Mouse (Mus musculus): ENCODE measurements around the gene Cramp1l.
"Not testable (repeated sequence)": the region's sequence is repeated elsewhere in the genome, so short reads cannot be mapped to it uniquely, and the experiment has no call there.

Gene Cramp1l

GRCm38 (mm10) chr17:24960135-24960851, 55.3 kb downstream of the Cramp1l start, which contains the start of gene Jpt2:
Gene Jpt2, minus strand, starts transcription at chr17:24960689.
- DNase-seq (ENCODE audit: low read depth, low spot score) = peak; percentile 98

- DNase-seq (ENCODE audit: low read depth, low spot score) = no peak
Observed at GRCm38 (mm10) chr17:24959371-24959770, 56.2 kb downstream of the Cramp1l start.

GRCm38 (mm10) chr17:24953291-24953690, 62.3 kb downstream of the Cramp1l start:
- no peak for DNase-seq (ENCODE audit: low read depth, low spot score)

- DNase-seq (ENCODE audit: low read depth, low spot score) = no peak
Observed at GRCm38 (mm10) chr17:24950671-24951070, 64.9 kb downstream of the Cramp1l start.

GRCm38 (mm10) chr17:24948204-24948603, 67.4 kb downstream of the Cramp1l start:
- no peak for DNase-seq (ENCODE audit: low read depth, low spot score)

GRCm38 (mm10) chr17:24943589-24943988, 72.0 kb downstream of the Cramp1l start:
- not testable (repeated sequence) for DNase-seq (ENCODE audit: low read depth, low spot score)

GRCm38 (mm10) chr17:24943036-24943435, 72.6 kb downstream of the Cramp1l start:
- no peak for DNase-seq (ENCODE audit: low read depth, low spot score)

GRCm38 (mm10) chr17:24942453-24942852, 73.1 kb downstream of the Cramp1l start:
- DNase-seq (ENCODE audit: low read depth, low spot score) = not testable (repeated sequence)

GRCm38 (mm10) chr17:24937266-24937665, 78.3 kb downstream of the Cramp1l start:
- no peak for DNase-seq (ENCODE audit: low read depth, low spot score)

- DNase-seq (ENCODE audit: low read depth, low spot score) = peak; percentile 86
Observed at GRCm38 (mm10) chr17:24936259-24937237, 79.0 kb downstream of the Cramp1l start, which contains the start of gene Mapk8ip3. Gene Mapk8ip3, minus strand, starts transcription at chr17:24936977.

GRCm38 (mm10) chr17:24935666-24936065, 79.9 kb downstream of the Cramp1l start:
- no peak for DNase-seq (ENCODE audit: low read depth, low spot score)

GRCm38 (mm10) chr17:24934926-24935325, 80.7 kb downstream of the Cramp1l start:
- no peak for DNase-seq (ENCODE audit: low read depth, low spot score)

- no peak for DNase-seq (ENCODE audit: low read depth, low spot score)
Observed at GRCm38 (mm10) chr17:24933163-24933562, 82.4 kb downstream of the Cramp1l start.

GRCm38 (mm10) chr17:24932431-24932830, 83.2 kb downstream of the Cramp1l start:
- DNase-seq (ENCODE audit: low read depth, low spot score) = no peak

- no peak for DNase-seq (ENCODE audit: low read depth, low spot score)
Observed at GRCm38 (mm10) chr17:24929506-24929905, 86.1 kb downstream of the Cramp1l start.

GRCm38 (mm10) chr17:24923246-24923645, 92.3 kb downstream of the Cramp1l start:
- DNase-seq (ENCODE audit: low read depth, low spot score) = no peak

- DNase-seq (ENCODE audit: low read depth, low spot score) = no peak
Observed at GRCm38 (mm10) chr17:24913984-24914383, 101.6 kb downstream of the Cramp1l start.

Data from forelimb bud, embryonic 11.5 days (tissue).